Mouse (Mus musculus) forebrain, embryonic 11.5 days (tissue): ENCODE measurements around the gene Raet1d. TPM values are rescaled to one million over a fixed set of nuclear protein-coding genes. Genes with fewer than 3 reads are reported as not detected.
A peak's percentile ranks its signal among the peaks of the same experiment; 100 is the strongest.
"Not testable (repeated sequence)": the region's sequence is repeated elsewhere in the genome, so short reads cannot be mapped to it uniquely, and the experiment has no call there.

Experiments
- ATAC-seq: fragments of 200-750 bp; cut with Nextera tagmentation; replicated peaks from 2 replicates; pipeline ENCODE4 v1.8.0; 2017; ENCODE audit warnings: moderate TSS enrichment; ENCODE audit not compliant: low FRiP score
- DNase-seq: peaks from one replicate; pipeline ENCODE4 v3.0.0-alpha.2; 2017; ENCODE audit warnings: low spot score
- H3K27ac ChIP-seq: fragments of 300-500 bp; sonication (generic); 2 replicates; pipeline ENCODE4 v1.5.1; 2014; ENCODE audit warnings: low read depth, low read length
- H3K27me3 ChIP-seq: fragments of 300-500 bp; sonication (generic); 2 replicates; pipeline ENCODE4 v1.6.1; 2014; ENCODE audit warnings: mild to moderate bottlenecking, low read length, mixed read lengths; ENCODE audit not compliant: control insufficient read depth, insufficient read depth
- H3K36me3 ChIP-seq: fragments of 300-500 bp; sonication (generic); 2 replicates; pipeline ENCODE4 v1.6.1; 2014; ENCODE audit warnings: mild to moderate bottlenecking, low read length, moderate library complexity, mixed read lengths; ENCODE audit not compliant: control insufficient read depth, insufficient read depth
- H3K4me1 ChIP-seq: fragments of 300-500 bp; sonication (generic); replicated peaks from 2 replicates; pipeline ENCODE4 v1.6.1; 2014; ENCODE audit warnings: low read length, mixed read lengths; ENCODE audit not compliant: control insufficient read depth, insufficient read depth
- H3K4me2 ChIP-seq: fragments of 300-500 bp; sonication (generic); 2 replicates; pipeline ENCODE4 v1.6.1; 2014; ENCODE audit warnings: low read depth, mild to moderate bottlenecking, low read length, moderate library complexity, mixed read lengths; ENCODE audit not compliant: severe bottlenecking
- H3K4me3 ChIP-seq: fragments of 300-500 bp; sonication (generic); 2 replicates; pipeline ENCODE4 v1.5.1; 2014; ENCODE audit warnings: low read depth, low read length
- H3K9ac ChIP-seq: fragments of 300-500 bp; sonication (generic); 2 replicates; pipeline ENCODE4 v1.6.1; 2014; ENCODE audit warnings: low read length
- H3K9me3 ChIP-seq: fragments of 300-500 bp; sonication (generic); 2 replicates; pipeline ENCODE4 v1.6.1; 2016; ENCODE audit warnings: low read length, mixed read lengths; ENCODE audit not compliant: control insufficient read depth
- WGBS: fragments of 180-500 bp; shearing (Covaris S2); extraction: QIAGEN DNeasy Blood & Tissue Kit; methylation state at CpG from one replicate; pipeline ENCODE4 v1.1.7; 2014; 5-methylcytosine and 5-hydroxymethylcytosine counted together
- polyA plus RNA-seq: library from polyadenylated mRNA; unstranded; fragments of >200 nt; fragmentation: Nextera tagmentation; extraction: Ambion mirVana; gene quantifications from 2 replicates; pipeline ENCODE4 v1.2.1, GENCODE M21; 2014

Gene Raet1d
- polyA plus RNA-seq, 1 experiment from 2014 or later, result 16.5 TPM

DNA sequence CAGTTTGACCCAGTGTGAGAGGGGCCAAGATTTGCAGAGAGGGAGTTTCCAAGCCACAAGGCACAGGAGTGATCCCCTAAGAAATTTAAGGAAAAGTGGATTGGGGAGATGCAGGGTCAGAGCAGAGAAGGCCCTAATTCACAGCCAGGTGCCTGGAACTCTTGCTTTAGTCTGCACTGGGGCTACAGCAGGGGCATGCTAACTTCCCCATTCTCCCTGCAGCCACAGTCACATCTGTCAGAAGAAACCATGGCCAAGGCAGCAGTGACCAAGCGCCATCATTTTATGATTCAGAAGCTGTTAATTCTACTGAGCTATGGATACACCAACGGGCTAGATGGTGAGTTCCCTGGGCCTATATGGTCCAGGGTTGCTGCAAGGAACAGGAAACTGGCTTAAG is 2.1 kb downstream of the Raet1d start:
- H3K27ac ChIP-seq, H3K4me2 ChIP-seq, ATAC-seq, DNase-seq, H3K9ac ChIP-seq, H3K4me3 ChIP-seq, H3K27me3 ChIP-seq, H3K9me3 ChIP-seq, H3K4me1 ChIP-seq, H3K36me3 ChIP-seq: not testable (repeated sequence)
- 95% methylated on average over 2 of the region's 2 CpGs for WGBS

DNA sequence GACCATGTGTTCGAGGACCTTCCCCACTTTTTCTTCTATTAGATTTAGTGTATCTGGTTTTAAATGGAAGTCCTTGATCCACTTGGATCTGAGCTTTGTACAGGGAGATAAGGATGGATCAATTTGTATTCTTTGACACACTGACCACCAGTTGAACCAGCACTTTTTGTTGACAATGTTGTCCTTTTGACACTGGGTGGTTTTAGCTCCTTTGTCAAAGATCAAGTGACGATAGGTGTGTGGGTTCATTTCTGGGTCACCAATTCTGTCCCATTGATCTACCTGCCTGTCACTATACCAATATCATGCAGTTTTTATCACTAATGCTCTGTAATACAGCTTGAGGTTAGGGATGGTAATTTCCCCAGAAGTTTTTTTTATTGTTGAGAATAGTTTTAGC is 4.6 kb downstream of the Raet1d start:
- H3K27ac ChIP-seq, H3K4me3 ChIP-seq, DNase-seq, H3K9me3 ChIP-seq, H3K36me3 ChIP-seq, H3K4me1 ChIP-seq, H3K9ac ChIP-seq, H3K27me3 ChIP-seq, H3K4me2 ChIP-seq, ATAC-seq: not testable (repeated sequence)
- 89% methylated on average over 2 of the region's 2 CpGs for WGBS

DNA sequence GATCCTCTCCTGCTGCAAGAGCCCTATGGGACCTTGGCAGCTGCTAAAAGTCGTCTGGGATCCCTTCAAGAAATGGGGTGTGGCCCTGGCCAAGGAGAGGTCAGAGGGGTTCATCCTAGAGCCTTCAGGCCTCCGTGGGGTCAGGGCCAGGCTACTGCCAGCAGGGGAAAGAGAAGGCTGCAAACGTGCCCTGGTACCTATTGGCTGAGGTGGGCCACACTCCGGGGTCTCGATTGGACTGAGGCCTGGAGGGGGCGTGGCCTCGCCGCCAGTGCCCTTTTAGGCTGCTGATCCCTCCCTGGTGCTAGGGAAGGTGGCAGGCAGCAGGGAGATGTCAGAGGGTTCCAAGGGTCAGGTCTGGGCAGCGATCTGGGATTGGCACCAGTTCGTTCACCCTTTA is 20.9 kb downstream of the Raet1d start:
- not testable (repeated sequence) for H3K27ac ChIP-seq, H3K9me3 ChIP-seq, H3K9ac ChIP-seq, H3K4me1 ChIP-seq, H3K27me3 ChIP-seq, H3K36me3 ChIP-seq, H3K4me3 ChIP-seq, H3K4me2 ChIP-seq
- ATAC-seq (peak; percentile 79), DNase-seq (peak; percentile 51)
- WGBS, result 9% methylated on average over 6 of the region's 10 CpGs

DNA sequence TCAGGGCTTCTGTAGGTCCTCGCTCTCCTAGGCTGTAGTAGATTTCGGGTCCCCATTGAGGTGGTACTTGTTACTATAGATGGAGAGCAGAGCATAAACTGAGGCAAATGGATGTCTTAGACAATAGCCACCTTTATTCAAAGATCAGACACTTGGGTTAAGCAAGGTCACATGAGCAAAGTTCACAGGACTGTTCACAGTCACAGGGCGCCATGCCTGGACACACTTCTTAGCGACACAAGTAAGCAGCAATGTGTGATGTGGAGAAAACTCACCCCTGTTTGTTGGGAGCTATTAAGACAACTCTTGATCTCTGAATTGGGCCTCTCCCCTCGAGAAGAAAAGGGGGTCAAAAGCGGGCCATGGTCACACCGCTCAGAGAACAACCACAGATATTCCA is 29.8 kb downstream of the Raet1d start:
- not testable (repeated sequence) for H3K36me3 ChIP-seq, H3K9me3 ChIP-seq, H3K27ac ChIP-seq, H3K27me3 ChIP-seq, H3K4me2 ChIP-seq, H3K9ac ChIP-seq, H3K4me3 ChIP-seq, DNase-seq, ATAC-seq, H3K4me1 ChIP-seq
- WGBS, result 93% methylated on average over 7 of the region's 7 CpGs

DNA sequence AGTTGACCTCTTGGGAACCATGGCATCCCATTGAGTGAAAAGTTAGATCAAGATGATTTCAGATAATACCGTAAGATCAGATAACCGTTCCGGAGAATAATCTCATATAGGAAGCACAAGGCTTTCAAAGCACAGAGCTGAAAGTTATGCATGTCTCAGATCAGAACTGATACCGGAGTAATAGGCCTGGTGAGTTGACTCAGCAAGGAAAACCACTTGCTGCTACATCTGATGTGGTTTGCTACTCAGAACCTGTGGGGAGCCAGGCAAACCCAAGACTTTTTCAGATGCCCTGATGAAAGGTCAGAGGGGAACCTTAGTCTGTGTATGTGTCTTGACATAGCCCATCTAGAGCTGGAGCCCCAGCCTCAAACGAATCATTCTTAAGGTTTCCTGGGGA is 31.3 kb downstream of the Raet1d start:
- not testable (repeated sequence) for H3K27ac ChIP-seq, H3K4me3 ChIP-seq, H3K9ac ChIP-seq, H3K9me3 ChIP-seq, H3K4me2 ChIP-seq, DNase-seq, H3K4me1 ChIP-seq, ATAC-seq, H3K27me3 ChIP-seq, H3K36me3 ChIP-seq
- 98% methylated on average over 3 of the region's 5 CpGs for WGBS

DNA sequence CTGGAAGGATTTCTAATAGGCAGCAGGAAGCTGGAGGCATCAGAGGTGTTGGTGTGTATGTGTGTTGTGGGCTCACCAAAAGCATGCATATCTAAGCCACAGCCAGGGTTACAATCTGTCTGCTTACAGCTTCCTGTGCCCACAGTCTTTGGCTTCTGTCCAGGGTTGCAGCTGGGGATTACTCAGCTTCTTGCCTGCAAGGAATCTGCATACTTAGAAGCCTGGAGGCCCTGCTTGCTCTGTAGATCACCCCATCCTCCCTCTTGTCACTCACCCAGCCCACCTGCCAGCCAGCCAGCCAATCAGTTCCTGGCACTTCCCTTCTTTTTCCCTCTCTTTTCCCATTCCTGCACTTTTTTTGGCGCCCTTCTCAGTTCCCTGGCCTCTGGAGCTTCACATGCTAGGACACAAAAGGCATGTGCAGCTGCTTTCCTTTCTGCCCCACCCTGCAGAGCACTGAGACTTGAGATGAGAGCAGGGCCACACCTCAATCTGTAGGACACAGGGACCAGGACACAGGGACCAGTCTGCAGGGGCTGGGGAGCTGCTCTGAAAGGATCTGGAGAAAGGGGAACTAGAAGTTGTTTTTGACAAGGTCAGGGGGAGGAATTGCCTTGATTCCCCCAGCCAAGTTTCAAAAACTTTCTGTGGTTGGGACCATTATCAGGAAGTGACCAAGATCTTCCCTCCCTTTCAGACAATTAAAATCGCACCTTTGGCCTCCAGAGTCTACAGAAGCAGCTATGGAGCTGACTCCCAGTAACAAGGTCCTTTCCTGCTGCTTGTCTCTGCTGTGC is 32.9 kb downstream of the Raet1d start:
- not testable (repeated sequence) for H3K27me3 ChIP-seq, H3K36me3 ChIP-seq, H3K27ac ChIP-seq, H3K4me1 ChIP-seq, DNase-seq, ATAC-seq, H3K4me2 ChIP-seq, H3K4me3 ChIP-seq, H3K9me3 ChIP-seq, H3K9ac ChIP-seq
- no CpG with 5 or more reads among the region's 2 CpGs for WGBS

DNA sequence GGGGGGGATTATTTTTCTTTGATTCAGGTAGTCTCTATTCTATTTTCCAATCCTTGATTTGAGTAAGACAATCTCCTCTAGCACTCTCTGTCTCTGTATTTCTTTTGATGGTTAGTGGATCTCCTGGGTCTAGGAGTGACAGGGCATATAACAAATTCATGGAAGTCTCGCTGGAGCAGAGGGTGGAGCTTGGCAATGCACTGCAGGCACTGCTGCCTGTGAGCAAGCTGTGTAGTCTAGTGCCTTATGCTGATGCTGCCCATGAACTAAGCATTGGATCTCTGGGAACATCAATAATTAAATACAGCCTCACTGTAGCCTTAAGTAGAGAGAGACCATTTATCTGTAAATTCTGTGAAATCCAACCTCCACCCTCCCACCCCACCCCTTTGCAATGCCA is 36.3 kb downstream of the Raet1d start:
- not testable (repeated sequence) for H3K4me2 ChIP-seq, DNase-seq, H3K4me3 ChIP-seq, ATAC-seq, H3K9ac ChIP-seq, H3K4me1 ChIP-seq, H3K36me3 ChIP-seq, H3K9me3 ChIP-seq, H3K27me3 ChIP-seq, H3K27ac ChIP-seq
- 62% methylated on average over 1 of the region's 1 CpGs for WGBS

DNA sequence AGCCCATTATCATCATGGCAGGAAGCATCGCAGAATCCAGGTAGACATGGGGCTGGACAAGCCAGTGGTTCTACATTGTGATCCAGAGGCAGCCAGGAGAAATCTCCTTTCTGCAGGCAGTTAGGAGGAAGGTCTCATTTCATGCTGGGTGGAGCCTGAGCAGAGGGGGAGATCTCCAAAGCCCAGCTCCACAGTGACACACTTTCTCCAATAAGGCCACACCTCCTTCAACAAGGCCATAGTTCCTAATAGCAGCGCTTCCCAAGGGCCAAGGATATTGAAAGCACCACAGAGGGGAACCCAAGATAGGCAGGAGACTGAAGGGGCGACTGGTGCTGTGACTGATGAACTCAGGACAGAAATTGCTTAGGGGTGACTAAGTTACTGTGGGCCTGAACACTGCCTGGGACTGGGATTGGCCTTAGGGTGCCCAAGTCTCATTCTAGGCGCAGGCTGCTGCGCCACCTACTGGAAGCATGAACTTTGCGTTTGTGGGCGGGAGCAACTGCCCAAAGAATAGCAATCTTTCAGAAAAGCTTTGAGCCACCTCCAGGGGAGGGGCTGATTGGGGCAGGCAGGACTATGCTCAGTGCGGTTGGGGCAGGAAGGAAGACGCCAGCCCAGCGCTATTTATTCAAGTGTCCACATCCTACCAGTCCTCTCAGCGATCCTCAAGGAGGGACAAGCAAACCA is 42.0 kb downstream of the Raet1d start:
- H3K36me3 ChIP-seq, H3K4me1 ChIP-seq, H3K27ac ChIP-seq, H3K9ac ChIP-seq, H3K27me3 ChIP-seq, H3K4me2 ChIP-seq, H3K4me3 ChIP-seq, H3K9me3 ChIP-seq: not testable (repeated sequence)
- 1% methylated on average over 8 of the region's 11 CpGs for WGBS
- DNase-seq (peak; percentile 78), ATAC-seq (peak; percentile 76)
